Mouse (Mus musculus) gonadal fat pad, adult 2 months (tissue): ENCODE results near the gene Camsap2. TPM values are rescaled to one million over a fixed set of nuclear protein-coding genes. Genes with fewer than 3 reads are reported as not detected.

ENCODE experiments used
- DNase-seq: peaks from one replicate; pipeline ENCODE4 v3.0.0-alpha.2; 2012; ENCODE audit warnings: low read depth
- polyA plus RNA-seq: library from polyadenylated mRNA; depleted of rRNA; stranded (reverse); fragments of >200 nt; gene quantifications from 2 replicates; pipeline ENCODE4 v1.2.3, GENCODE M21; 2012; rRNA removed

Camsap2 gene
- 5.5 and 9.2 TPM in 2 replicates for polyA plus RNA-seq

DNA sequence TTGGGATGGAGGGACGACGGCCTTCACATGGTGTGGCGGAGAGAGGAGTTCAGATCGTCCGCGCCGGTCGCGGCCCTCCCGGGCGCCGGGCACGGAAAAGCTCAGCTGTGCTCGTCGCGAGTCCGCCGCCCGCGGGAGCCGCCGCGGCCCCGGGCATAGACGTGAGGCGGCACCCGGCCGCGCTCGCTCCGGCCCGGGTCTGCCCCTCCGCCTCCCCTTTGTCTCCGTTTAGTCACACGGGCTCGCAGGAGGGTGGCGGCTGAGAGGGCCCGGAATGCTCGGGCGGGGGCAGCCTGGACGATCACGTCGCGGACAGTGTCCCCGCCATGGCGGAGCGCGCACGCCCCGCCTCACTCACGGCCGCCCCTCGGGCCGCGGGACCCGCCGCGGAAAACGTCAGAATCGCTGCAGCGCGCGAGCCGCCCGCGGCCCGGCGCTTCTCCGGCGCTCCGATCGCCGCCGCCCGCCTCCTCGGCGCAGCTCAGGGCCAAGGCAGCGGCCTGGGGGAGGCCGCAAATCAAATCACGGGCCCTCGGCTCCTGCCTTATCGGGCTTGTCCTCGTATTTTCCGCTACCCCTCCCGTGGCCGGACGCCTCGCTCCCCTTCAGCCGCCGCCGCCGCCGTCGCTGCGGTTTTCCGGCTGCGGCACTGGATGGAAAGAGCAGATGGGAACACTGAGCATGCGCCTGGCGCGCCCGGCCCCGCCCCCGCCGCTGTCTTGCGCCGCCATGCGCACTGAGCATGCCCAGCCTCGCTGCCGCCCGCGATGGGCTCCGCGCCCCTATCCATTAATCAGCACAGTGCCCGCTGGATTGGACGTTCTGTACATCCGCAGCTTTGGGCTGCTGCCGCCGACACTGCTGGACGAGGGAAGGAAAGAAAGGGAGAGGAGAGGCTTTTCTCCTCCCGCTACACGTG, at the start of gene Camsap2:
Gene Camsap2 (minus strand): TSS at position 651 of the 919 bp plus-strand sequence.
- no peak for DNase-seq

DNA sequence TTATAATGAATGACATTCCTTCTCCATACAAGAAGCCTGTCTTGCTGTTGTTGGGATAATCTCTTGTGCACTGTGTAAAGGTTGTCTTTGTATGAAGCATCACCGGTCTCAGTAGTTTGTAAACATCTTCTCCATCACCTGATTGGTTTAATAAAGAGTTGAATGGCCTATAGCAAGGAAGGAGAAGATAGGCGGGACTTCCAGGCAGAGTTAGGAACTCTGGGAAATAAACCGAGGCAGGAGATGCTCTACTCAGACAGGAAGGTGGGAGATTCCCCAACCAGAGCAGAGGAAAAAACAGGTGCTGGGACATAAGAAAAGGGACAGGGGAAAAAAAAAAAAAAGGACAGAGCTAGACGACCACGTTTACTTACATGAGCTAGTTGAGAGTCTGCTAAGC, 49.2 kb upstream of the Camsap2 start:
- DNase-seq = no peak

DNA sequence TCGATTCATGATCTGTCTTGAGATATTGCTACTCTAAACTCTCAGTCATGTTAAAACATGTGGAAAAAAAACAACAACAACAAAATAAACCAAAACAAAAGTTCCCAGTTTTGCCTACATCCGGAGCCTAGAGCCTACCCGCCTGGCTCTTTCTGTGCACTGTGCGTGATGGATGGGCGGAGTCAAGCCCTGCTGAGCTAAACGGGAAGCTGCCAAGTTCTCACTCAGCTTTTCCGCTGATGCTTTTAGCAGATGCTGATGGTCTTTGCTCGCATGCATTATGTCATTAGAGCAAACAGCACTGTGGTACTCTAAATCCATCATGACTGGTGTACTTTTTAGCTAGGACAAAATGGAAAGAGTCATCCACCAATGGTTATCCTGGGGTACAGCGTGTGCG, 48.6 kb upstream of the Camsap2 start:
- no peak for DNase-seq

DNA sequence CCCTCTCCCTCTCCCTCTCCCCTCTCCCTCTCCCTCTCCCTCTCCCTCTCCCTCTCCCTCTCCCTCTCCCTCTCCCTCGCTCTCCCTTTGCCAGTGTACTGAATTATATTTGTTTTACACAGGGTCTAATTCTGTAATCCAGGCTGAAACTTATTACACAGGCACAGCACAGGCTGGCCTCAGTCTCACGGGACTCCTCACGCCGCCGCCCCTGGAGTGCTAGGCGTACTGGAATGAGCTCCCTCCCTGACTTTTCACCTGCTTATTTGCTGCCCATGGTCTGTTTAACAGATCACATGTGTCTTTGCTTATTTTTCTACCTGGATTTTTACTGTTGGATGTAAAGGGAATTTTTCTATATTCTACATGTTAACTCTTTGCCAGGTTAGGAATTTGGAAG, 41.0 kb upstream of the Camsap2 start:
- DNase-seq = no peak

DNA sequence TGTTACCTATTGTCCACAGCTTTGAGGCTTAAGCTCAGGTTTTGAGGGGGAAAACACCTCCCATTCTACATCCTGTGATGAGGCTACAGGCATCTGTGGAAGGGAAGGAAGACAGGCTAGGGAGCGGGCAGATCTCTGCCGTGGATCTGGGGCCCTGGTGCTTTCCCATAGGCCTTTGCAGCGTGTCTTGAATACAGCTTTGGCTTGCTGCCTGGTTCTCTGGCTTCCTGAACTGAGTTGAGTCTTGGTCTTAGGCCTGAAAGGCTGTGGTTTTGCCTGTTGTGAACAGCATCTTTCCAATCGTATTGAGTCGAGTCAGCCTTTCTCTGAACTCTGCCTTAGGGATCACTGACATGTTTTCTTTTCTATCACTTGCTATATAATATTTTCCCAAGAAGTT, 35.7 kb upstream of the Camsap2 start:
- no peak for DNase-seq

DNA sequence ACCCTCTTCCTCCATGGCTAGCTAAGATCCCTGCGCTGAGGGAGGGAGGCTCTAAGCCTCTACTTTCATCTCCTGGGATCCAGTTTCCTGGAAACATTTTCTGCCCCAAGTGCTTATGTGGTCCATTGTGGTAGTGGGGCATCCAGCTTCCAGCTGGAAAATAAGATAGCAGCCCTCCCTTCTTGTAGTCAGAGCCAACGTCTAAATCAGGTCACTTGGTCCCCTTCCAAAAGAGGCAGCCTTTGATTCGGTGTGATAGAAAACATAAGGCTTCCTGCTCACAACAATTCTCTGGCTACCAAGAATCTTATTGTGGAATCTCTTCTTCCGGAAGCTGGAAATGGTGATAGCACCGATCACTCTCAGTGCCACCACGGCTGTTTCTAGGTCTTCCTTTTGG, 35.3 kb upstream of the Camsap2 start:
- DNase-seq = no peak

DNA sequence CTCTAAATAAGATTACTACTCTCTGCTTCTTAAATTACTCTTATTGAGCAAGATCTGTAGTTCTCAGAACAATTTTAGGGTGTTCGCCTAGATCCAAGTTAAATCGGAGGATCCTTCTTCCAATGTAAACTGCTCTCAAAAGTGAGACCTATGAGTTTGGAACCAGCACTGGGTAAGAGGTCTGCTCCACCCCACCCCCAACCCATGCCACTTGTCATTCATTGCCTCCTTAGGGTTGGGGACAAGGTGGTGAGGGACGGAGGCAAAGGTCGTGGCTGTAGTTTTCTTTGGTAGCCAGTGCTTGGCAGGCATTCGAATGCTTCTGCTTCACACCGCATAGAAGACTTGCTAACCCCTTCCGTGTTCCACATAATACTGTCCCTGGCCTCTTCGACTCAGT, 34.7 kb upstream of the Camsap2 start:
- DNase-seq = no peak

DNA sequence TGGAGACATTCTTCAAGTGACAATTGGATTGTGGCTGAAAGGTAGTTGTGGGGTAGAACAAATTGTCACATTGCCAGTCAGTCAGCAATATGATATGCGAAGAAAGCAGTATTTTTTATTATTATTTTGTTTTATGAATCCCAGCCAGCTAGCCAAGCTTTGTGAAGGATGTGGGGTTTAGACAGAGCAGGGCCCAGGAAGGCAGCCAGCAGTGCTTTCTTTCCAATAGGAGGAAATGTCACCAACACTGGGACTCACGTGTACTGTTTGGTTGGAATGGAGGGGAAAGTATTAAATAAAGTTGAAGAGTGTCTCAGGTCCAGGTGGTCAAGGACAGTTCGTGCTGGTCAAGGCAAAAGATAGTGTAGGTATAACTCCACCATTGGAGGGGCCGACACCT, 34.3 kb upstream of the Camsap2 start:
- DNase-seq = no peak

DNA sequence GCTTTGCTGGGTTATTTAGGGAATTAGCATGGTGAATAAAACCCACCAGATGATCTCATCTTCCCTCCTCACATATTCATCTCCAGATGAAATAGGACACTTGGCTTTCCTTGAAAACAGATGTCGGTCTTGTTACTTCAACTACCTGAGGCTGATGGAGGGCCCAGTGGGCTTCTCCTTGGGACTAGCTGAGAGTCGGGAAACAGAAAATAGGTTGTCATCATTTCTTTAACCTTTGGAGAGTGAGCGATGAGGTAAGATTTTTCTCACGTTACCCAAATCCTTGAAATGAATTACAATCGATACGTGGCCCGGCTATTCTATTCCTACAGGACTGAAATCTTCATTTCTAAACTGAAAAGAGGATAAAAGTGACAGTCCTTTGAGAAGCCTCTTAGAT, 33.4 kb upstream of the Camsap2 start:
- no peak for DNase-seq

DNA sequence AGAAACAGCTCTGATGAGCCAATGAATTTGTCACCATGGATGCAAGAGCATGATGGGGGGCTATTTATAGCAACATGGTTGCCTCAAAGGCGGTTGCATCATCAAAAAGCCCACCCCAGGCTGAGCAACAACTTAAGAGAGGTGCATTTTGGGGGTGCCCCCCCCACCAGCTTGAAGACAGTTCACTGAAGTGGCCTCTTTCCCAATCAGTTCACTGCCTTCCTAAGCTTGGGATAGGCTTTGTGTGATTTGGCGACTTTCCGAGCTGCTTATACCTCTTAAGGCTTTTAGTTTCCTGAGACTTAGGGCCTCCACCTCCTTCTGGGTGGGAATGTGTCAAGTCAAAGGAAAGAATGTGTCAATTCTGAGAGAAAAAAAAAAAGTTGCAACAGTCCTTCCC, 20.1 kb upstream of the Camsap2 start:
- DNase-seq = no peak

DNA sequence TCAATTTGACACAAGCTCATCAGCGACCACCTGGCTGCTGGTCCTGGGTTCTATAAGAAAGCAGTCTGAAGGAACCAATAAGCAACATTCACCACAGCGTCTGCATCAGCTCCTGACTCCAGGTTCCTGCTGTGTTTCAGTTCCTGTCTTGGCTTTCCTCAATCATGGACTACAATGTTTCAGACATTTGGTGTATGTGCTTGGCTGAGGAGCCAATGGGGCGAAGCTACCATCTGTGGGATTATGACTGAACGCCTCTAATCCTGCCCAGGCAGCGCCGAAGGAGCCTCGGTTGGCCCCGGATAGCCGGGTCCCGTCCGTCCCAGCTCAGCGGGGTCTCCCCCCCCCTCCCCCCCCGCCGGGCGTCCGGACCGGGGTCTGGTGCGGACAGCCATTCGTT, 18.8 kb upstream of the Camsap2 start:
- DNase-seq = no peak

DNA sequence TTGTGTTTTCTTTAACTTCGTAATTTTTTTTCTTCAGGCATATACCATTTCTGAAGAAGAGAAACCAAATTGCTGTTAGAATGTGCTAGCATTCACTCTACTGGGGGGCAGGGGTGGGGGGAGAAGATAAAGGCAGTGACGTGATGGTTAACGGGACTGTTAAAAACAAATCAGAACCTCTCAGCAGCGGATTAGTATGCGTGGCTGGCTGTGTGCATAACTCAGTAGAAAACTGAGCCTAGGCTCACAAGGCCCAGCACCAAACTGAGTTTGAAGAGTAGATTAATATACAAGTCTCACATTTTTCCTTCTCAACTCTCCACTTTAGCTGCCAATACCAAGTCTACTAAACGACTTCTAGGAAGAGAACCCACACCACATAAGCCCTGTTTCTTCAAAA, 17.1 kb upstream of the Camsap2 start:
- no peak for DNase-seq

DNA sequence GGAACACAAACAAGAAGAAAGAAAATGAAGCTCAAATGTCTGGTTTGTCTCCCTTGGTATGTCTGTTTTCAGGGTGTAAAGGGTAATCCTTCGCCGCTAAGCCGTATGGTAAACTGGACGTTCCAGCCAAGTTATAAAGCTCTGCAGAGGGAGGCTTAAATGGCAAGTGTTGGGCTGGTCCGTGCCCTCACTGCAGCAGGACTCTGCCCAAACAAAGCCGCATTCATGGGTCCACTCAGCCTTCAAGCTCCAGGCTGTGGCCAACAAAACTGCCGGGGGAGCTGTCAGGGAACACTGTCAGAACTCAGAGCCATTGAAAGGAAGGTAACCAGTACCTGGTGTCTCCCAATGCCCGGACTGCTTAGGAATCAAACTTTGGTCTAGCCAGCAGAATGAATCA, 16.7 kb upstream of the Camsap2 start:
- no peak for DNase-seq

DNA sequence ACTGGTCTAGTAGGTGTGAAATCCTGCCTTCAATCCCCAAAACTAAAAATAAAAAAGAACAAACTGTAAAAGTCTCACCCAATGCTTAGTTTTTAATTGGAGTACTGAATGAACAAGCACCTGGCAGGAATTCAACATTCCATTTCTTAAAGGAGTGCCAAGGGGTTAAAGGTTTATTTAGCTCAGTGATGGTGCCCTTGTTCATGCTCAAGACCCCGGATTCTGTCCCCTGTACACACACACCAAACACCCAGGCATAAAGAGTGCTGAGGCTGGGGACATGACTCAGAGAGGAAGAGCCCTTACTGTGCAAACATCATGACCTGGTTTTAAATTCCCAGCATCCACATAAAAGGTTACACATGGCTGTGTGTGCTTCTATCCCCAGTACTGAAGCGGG, 15.5 kb upstream of the Camsap2 start:
- DNase-seq = no peak

DNA sequence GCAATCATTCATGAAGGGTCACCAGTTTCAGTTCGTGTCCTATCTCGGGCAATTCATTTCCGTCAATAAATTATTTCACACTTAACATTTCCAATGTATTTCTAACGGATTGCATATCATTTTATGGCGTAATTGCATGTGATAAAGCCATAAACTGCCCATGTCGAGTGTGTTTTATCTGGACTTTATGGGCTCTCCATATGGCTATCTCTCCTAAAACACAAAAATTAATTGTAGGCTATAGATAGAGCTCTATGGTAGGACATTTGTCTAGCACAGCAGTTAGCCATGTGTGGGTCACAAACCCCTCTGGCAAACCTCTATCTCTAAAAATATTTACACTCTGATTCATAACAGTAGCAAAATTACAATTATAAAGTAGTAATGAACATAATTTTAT, 15.0 kb upstream of the Camsap2 start:
- no peak for DNase-seq

DNA sequence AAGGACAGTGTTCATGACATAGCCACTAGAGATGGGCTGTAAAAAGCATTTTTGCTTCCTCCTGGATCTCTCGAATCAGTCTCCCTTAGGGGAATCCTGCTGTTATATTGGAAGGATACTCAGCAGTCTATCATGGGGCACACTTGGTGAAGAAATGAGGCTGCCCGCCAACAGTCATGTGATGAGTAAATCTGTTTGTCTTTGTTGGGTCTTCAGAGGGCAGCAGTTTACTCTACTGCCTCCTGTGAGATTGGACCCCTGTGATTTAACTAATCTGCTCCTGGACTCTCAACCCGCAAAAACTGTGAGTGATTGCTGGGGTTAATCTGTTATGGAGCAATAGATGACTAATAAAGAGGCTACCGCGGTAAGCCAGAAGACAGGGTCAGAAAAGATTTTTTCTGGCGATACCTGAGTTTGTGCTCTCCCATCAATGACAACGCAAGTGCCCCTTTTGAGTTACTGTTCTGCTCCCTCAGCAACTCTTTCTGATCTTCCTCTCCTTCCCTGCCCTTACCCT, 13.0 kb upstream of the Camsap2 start:
- DNase-seq = no peak

DNA sequence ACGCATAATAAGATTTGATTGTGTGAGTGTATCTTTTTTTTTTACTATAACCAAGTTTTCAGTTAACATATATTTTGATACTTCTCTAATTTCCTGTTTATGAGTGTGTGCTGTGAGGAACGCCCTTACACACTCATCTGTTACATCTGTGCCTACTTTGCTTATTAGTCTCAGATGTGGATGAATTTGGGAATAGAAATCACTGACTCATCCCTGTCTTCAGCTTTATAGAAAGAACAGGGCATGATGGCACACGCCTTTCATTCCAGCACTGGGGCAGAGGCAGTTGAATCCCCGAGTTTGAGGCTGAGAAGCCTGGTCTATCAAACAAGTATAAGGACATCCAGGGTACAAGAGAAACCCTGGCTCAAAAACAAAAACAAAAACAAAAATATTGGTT, 9.7 kb upstream of the Camsap2 start:
- DNase-seq = no peak

DNA sequence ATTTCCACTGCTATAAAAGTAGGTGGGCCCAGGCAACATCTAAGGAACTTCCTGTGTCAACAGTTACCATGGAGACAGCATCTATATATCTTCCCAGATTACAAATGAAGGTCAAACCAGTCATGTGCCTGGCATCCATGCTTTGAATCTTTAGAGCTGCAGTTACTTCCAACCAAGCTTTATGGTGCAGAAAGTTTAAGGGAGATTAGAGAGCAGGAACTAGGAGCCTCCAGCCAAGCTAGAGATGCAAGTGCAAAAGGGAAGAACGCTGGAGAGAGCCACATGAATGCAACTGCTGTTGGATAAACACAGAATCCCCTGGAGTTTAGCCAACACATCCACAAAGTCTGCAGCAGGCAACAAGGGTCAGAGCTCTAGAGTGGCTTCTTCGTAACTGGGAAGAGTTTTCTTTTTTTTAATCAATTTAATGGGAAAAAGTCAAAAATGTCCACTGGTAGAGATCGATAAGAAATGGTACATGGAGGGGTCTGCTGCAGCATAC, 4.8 kb upstream of the Camsap2 start:
- no peak for DNase-seq

DNA sequence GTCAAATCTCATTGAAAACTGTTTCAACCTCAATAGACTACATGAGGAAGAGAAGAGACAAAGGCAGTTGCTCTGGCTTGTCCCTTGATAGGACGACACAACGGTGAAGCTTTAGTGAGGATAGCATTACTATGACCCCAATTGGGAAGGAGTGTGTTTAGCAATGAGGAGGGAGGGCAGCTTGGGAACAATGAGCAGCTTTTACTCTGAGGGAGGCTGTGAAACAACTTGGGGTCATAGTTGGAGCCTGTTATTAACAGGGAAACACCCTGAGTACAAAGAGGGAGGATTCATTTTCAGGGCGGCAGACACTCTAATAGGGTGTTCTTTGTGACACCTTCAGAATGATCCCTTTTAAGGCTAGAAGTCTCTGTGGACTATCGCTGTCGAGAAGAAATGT, 2.2 kb upstream of the Camsap2 start:
- DNase-seq = no peak

DNA sequence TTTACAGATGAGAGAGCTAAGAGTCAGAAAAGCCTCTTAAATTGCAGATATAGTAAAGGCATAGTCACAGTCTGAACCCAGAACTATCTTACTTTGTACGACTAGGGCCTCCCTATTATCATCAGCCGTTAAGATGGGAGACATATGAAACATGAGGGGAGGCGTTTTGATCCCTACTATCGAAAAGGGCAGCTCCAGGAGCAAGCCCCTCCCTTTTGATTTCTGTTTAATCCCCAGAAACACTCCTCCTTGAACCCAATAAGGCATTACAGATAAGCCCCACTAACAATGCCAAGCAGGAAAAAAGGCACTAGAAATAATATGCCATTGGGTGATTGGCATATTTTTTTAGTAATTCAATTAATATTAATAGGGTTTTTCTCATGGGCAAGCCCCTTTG, 1.2 kb upstream of the Camsap2 start:
- DNase-seq = no peak

DNA sequence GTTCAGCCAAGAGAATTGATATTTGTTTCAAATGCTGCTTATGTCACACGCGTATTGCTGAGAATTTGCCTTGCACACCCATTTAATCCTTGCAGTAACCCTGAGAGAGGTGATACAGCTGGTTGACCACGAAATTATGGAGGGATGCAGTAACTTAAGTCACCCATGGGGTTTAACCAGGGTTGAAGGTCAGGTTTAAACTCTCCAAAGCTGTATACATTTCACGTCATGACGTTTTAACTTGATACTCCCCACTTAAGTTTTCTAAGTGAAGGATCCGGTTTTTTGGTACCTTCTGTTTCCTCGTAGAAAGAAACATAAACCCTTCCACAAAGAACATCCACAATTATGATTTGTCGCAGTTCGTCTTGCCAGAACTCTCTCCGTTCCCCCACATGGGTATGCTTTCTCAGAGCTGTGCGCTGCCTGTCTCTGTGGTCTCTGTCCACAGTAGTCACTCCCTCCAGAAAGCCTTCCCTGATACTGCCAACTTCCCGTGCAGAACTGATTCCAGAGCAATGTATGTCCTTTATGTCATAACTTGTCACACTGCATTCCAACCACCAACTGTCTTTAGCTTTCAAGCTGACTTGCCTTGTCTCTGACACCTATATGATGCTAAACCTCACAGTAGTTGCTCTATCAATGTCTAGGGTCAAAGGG, 600 bp upstream of the Camsap2 start:
- no peak for DNase-seq

DNA sequence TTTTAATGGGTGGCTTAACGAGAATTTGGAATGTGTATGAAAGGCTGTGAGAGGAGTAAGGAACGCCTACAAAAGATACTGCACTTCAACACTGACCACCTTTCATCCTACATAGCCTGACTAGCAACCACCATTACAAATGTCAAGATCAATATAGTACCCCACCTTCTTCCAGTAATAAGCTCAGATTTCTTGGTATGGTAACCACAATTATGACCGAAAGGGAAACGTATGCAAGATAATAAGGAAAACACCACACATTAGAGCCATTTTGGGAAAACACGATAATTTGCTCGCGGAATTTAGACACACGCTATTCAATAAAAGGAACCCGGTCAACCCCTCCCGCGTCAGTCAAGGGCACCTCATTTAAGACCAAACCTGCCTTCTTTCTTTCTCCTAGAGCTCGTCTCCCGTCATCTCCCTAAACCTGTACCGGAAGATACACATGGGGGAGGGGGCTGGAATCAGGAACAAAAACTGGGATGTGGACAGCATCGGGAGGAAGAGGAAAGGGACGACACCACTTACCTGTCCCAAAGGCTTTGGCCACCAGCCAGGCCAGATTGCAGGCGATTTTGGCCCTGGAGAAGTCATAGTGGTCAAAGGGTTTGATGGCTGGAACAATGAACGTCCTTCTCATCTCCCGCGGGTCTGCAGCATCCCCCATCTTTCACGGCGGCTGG, 993 bp downstream of the Camsap2 start:
- no peak for DNase-seq
